In the genomic region with DNA sequence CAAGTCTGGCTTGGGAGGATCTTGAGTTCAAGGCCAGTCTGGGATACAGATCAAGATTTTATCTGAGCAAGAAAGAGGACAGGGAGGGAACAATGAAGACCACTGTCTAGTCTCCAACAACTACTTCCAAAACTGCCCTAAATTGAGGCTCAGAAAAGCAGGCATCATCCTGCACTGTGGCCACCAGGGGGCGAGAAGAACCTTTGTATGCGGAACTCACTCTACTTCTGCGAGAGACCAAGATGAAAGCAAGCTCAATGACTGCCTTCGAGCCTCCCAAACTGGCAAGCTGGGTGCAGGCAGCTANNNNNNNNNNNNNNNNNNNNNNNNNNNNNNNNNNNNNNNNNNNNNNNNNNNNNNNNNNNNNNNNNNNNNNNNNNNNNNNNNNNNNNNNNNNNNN, we compare ENCODE assay signal across 9 mouse cellular contexts. TPM values are rescaled to one million over a fixed set of nuclear protein-coding genes. Genes with fewer than 3 reads are reported as not detected.
DNase-seq lines count a peak whose midpoint lies in the region; ATAC-seq lines count a peak whose summit lies in the region.
"Had no signal": no experiment of that assay in that cellular context is flagged by ENCODE, and none has a peak within 500 bp of the region (broad histone marks: within the 10 kb centered on the region; RNA-seq: fewer than 3 reads in every experiment).

No protein-coding gene starts in this region.

- H3K27me3 ChIP-seq in intestine, embryonic 14.5 days (replicated peaks; ENCODE audit: control insufficient read depth, insufficient read depth, low read length): no peaks in the 10 kb centered on the region
- no peaks in the 10 kb centered on the region for H3K27me3 ChIP-seq in intestine, embryonic 15.5 days (replicated peaks)
- no peaks in the 10 kb centered on the region for H3K27me3 ChIP-seq in forebrain, embryonic 16.5 days (replicated peaks; ENCODE audit: control insufficient read depth, insufficient read depth, low read length)
- no peaks in the 10 kb centered on the region for H3K27me3 ChIP-seq in stomach, embryonic 14.5 days (ENCODE audit: control insufficient read depth, insufficient read depth, low read length)
- H3K27me3 ChIP-seq: neural tube, embryonic 12.5 days had no signal

- no peaks in the 10 kb centered on the region for H3K9me3 ChIP-seq in intestine, embryonic 14.5 days (ENCODE audit: control insufficient read depth, low read length)
- H3K9me3 ChIP-seq in intestine, embryonic 15.5 days: no peaks in the 10 kb centered on the region
- H3K9me3 ChIP-seq in forebrain, embryonic 16.5 days (ENCODE audit: control insufficient read depth, low read length): no peaks in the 10 kb centered on the region
- H3K9me3 ChIP-seq in stomach, embryonic 14.5 days (ENCODE audit: control insufficient read depth, low read depth, low read length): no peaks in the 10 kb centered on the region
- H3K9me3 ChIP-seq: neural tube, embryonic 12.5 days had no signal

- peaks cover 93% of the 10 kb centered on the region for H3K36me3 ChIP-seq in intestine, embryonic 14.5 days (ENCODE audit: control insufficient read depth, insufficient read depth, low read length)
- H3K36me3 ChIP-seq in intestine, embryonic 15.5 days: peaks cover 33% of the 10 kb centered on the region
- peaks cover 58% of the 10 kb centered on the region for H3K36me3 ChIP-seq in forebrain, embryonic 16.5 days (ENCODE audit: control insufficient read depth, insufficient read depth)
- H3K36me3 ChIP-seq in stomach, embryonic 14.5 days (ENCODE audit: control insufficient read depth, insufficient read depth, low read length): peaks cover 74% of the 10 kb centered on the region

- intact Hi-C loops in left cerebral cortex, postnatal 4 days (cut with DNase I): loop anchor here (5.0 kb wide), 1 partner anchor 124 kb away; no protein-coding TSS in a partner anchor

- H3K27ac ChIP-seq in intestine, embryonic 14.5 days (ENCODE audit: low read depth): no peak overlapping the region
- no peak overlapping the region for H3K27ac ChIP-seq in intestine, embryonic 15.5 days
- H3K27ac ChIP-seq in forebrain, embryonic 16.5 days (ENCODE audit: low read length): no peak overlapping the region
- H3K27ac ChIP-seq in stomach, embryonic 14.5 days (ENCODE audit: low read length): no peak overlapping the region
- H3K27ac ChIP-seq: neural tube, embryonic 12.5 days had no signal

- ATAC-seq in intestine, embryonic 14.5 days (replicated peaks; ENCODE audit: low FRiP score, low TSS enrichment, low read depth): no peak
- no peak for ATAC-seq in intestine, embryonic 15.5 days
- peak; percentile 60; the same call in 1 of the 2 replicates for ATAC-seq in forebrain, embryonic 16.5 days
- peak; percentile 90 for ATAC-seq in inflammation-experienced regulatory T-cells, adult 6 months
- peak; percentile 26; the same call in 1 of the 2 replicates for ATAC-seq in stomach, embryonic 14.5 days (ENCODE audit: insufficient number of reproducible peaks, insufficient read depth, low FRiP score, low read depth)

- no peak overlapping the region for H3K4me2 ChIP-seq in intestine, embryonic 14.5 days (ENCODE audit: low read length)
- no peak overlapping the region for H3K4me2 ChIP-seq in intestine, embryonic 15.5 days (replicated peaks)
- no peak overlapping the region for H3K4me2 ChIP-seq in forebrain, embryonic 16.5 days (ENCODE audit: low read length)
- no peak overlapping the region for H3K4me2 ChIP-seq in stomach, embryonic 14.5 days (replicated peaks; ENCODE audit: low read depth, low read length)
- H3K4me2 ChIP-seq: neural tube, embryonic 12.5 days had no signal

- DNase-seq in intestine, embryonic 14.5 days (ENCODE audit: low spot score): peak; percentile 91
- peak; percentile 68 for DNase-seq in c-Kit-positive CD71-positive TER-119-positive erythroid progenitor cells, embryonic 14.5 days (ENCODE audit: low spot score)
- DNase-seq in left cerebral cortex, postnatal 4 days: peak; percentile 76
- DNase-seq in natural killer cell, adult 2 months (ENCODE audit: low spot score in 2 of 2): peak; percentile 66 to 76

- H3K4me1 ChIP-seq in intestine, embryonic 14.5 days (replicated peaks; ENCODE audit: control insufficient read depth, insufficient read depth, low read length): no peaks in the 10 kb centered on the region
- H3K4me1 ChIP-seq in intestine, embryonic 15.5 days (replicated peaks): 0 out of 2 replicates have a peak, but pooled peaks cover 2% of the 10 kb centered on the region
- no peaks in the 10 kb centered on the region for H3K4me1 ChIP-seq in forebrain, embryonic 16.5 days (replicated peaks; ENCODE audit: control insufficient read depth, insufficient read depth, low read length)
- H3K4me1 ChIP-seq in stomach, embryonic 14.5 days (ENCODE audit: control insufficient read depth, insufficient read depth, low read length): no peaks in the 10 kb centered on the region
- H3K4me1 ChIP-seq: neural tube, embryonic 12.5 days had no signal

- no peak overlapping the region for H3K4me3 ChIP-seq in intestine, embryonic 14.5 days (ENCODE audit: low read depth, low read length)
- H3K4me3 ChIP-seq in intestine, embryonic 15.5 days (replicated peaks): no peak overlapping the region
- no peak overlapping the region for H3K4me3 ChIP-seq in forebrain, embryonic 16.5 days (replicated peaks; ENCODE audit: low read length)
- no peak overlapping the region for H3K4me3 ChIP-seq in stomach, embryonic 14.5 days (ENCODE audit: low read depth, low read length)
- H3K4me3 ChIP-seq: neural tube, embryonic 12.5 days had no signal

- 2% methylated on average over 4 of the region's 4 CpGs for WGBS in intestine, embryonic 14.5 days
- WGBS in intestine, embryonic 15.5 days: 2% methylated on average over 4 of the region's 4 CpGs
- WGBS in forebrain, embryonic 16.5 days: 0% methylated on average over 4 of the region's 4 CpGs
- 4% methylated on average over 4 of the region's 4 CpGs for WGBS in stomach, embryonic 14.5 days

- H3K9ac ChIP-seq in intestine, embryonic 14.5 days (ENCODE audit: low read length): no peak overlapping the region
- no peak overlapping the region for H3K9ac ChIP-seq in intestine, embryonic 15.5 days
- no peak overlapping the region for H3K9ac ChIP-seq in forebrain, embryonic 16.5 days (replicated peaks; ENCODE audit: low read depth, low read length)
- no peak overlapping the region for H3K9ac ChIP-seq in stomach, embryonic 14.5 days (replicated peaks; ENCODE audit: low read depth, low read length)
- H3K9ac ChIP-seq: neural tube, embryonic 12.5 days had no signal

RNA-seq across cellular contexts. Expression of gene Atp8b2, which starts 9.9 kb away (rescaled TPM):
- polyA plus RNA-seq in intestine, embryonic 14.5 days (2014; fragmentation: Nextera tagmentation; extraction: Ambion mirVana): 14.1 and 14.9 TPM in 2 replicates
- 8.4 and 10.5 TPM in 2 replicates for polyA plus RNA-seq in intestine, embryonic 15.5 days (2015; fragmentation: Nextera tagmentation; extraction: Ambion mirVana)
- 11.0 and 14.1 TPM in 2 replicates for polyA plus RNA-seq in forebrain, embryonic 16.5 days (2015; fragmentation: Nextera tagmentation; extraction: Ambion mirVana)
- polyA plus RNA-seq in inflammation-experienced regulatory T-cells, adult 6 months (2017; shearing (Covaris generic)): 10 to 100 TPM; 21.8 to 24.1 (median 22.9) TPM
- 10 to 100 TPM; 80.1 to 86.5 TPM for total RNA-seq in left cerebral cortex, postnatal 4 days (2021)
- polyA plus RNA-seq in stomach, embryonic 14.5 days (2014; fragmentation: Nextera tagmentation; extraction: Ambion mirVana): 19.0 and 21.0 TPM in 2 replicates

RNA-seq across cellular contexts. Expression of gene Il6ra, which starts 40.4 kb away (rescaled TPM):
- 1.5 and 1.6 TPM in 2 replicates for polyA plus RNA-seq in intestine, embryonic 14.5 days (2014; fragmentation: Nextera tagmentation; extraction: Ambion mirVana)
- polyA plus RNA-seq in intestine, embryonic 15.5 days (2015; fragmentation: Nextera tagmentation; extraction: Ambion mirVana): 2.3 and 2.8 TPM in 2 replicates
- polyA plus RNA-seq in forebrain, embryonic 16.5 days (2015; fragmentation: Nextera tagmentation; extraction: Ambion mirVana): 0.54 and 0.88 TPM in 2 replicates
- 10 to 100 TPM in 2 of 3 experiments, 1 to 10 TPM in 1; 4.6 to 23.5 (median 19.0) TPM for polyA plus RNA-seq in inflammation-experienced regulatory T-cells, adult 6 months (2017; shearing (Covaris generic))
- total RNA-seq in left cerebral cortex, postnatal 4 days (2021): 1 to 10 TPM; 1.8 to 1.9 TPM
- polyA plus RNA-seq in stomach, embryonic 14.5 days (2014; fragmentation: Nextera tagmentation; extraction: Ambion mirVana): 1.6 and 1.8 TPM in 2 replicates

RNA-seq across cellular contexts. Expression of gene Hax1, which starts 45.2 kb away (rescaled TPM):
- polyA plus RNA-seq in intestine, embryonic 14.5 days (2014; fragmentation: Nextera tagmentation; extraction: Ambion mirVana): 121 and 126 TPM in 2 replicates
- 128 and 134 TPM in 2 replicates for polyA plus RNA-seq in intestine, embryonic 15.5 days (2015; fragmentation: Nextera tagmentation; extraction: Ambion mirVana)
- 134 and 145 TPM in 2 replicates for polyA plus RNA-seq in forebrain, embryonic 16.5 days (2015; fragmentation: Nextera tagmentation; extraction: Ambion mirVana)
- 10 to 100 TPM; 59.6 to 87.0 (median 74.0) TPM for polyA plus RNA-seq in inflammation-experienced regulatory T-cells, adult 6 months (2017; shearing (Covaris generic))
- 10 to 100 TPM; 55.0 to 60.9 TPM for total RNA-seq in left cerebral cortex, postnatal 4 days (2021)
- 122 and 123 TPM in 2 replicates for polyA plus RNA-seq in stomach, embryonic 14.5 days (2014; fragmentation: Nextera tagmentation; extraction: Ambion mirVana)

Comparison
In these comparisons a context has a peak if more than half of its experiments do, and no peak if none do; other contexts are left out.
1. ATAC-seq: peak in forebrain, embryonic 16.5 days (single experiment), inflammation-experienced regulatory T-cells, adult 6 months (single experiment) and stomach, embryonic 14.5 days (single experiment); none in intestine, embryonic 14.5 days (single experiment) and intestine, embryonic 15.5 days (single experiment).
2. Peak in every context shown above with its lines, with median percentiles within 50 percentile points of each other: DNase-seq.